ENCODE assay signal across 8 mouse cellular contexts in genomic region chr1:180942166-180943031, GRCm38 (mm10). TPM values are rescaled to one million over a fixed set of nuclear protein-coding genes. Genes with fewer than 3 reads are reported as not detected.
A peak's percentile ranks its signal among the peaks of the same experiment; 100 is the strongest.
DNase-seq lines count a peak whose midpoint lies in the region; ATAC-seq and TF ChIP-seq lines count a peak whose summit lies in the region.

Gene Tmem63a, plus strand, starts transcription at chr1:180942344.

- WGBS in forebrain, embryonic 15.5 days: under 1% methylated on average over 73 of the region's 73 CpGs
- under 1% methylated on average over 72 of the region's 73 CpGs for WGBS in large intestine, adult 2 months
- WGBS in lung, embryonic 16.5 days: under 1% methylated on average over 72 of the region's 73 CpGs
- WGBS in olfactory bulb, adult 2 months: 2% methylated on average over 73 of the region's 73 CpGs

- peak within 1 kb of the TSS; percentile 87 for H3K4me3 ChIP-seq in E14TG2a.4 (replicated peaks; ENCODE audit: low read length)
- peak within 1 kb of the TSS; percentile 72 for H3K4me3 ChIP-seq in forebrain, embryonic 15.5 days
- peak within 1 kb of the TSS; percentile 87 for H3K4me3 ChIP-seq in lung, embryonic 16.5 days (ENCODE audit: low read length)
- peak within 1 kb of the TSS; percentile 66 for H3K4me3 ChIP-seq in olfactory bulb, adult 2 months (ENCODE audit: insufficient read depth, low read depth, low read length)

- H3K4me1 ChIP-seq in E14TG2a.4 (replicated peaks; ENCODE audit: low read depth, low read length): peaks cover 71% of the 10 kb centered on the region
- peaks cover 18% of the 10 kb centered on the region for H3K4me1 ChIP-seq in forebrain, embryonic 15.5 days
- H3K4me1 ChIP-seq in lung, embryonic 16.5 days (replicated peaks; ENCODE audit: control insufficient read depth, insufficient read depth, low read length): peaks cover 24% of the 10 kb centered on the region
- H3K4me1 ChIP-seq in olfactory bulb, adult 2 months (ENCODE audit: control insufficient read depth, insufficient read depth, low read length): peaks cover 20% of the 10 kb centered on the region

- intact Hi-C loops in heart, postnatal 25 days (cut with DNase I): no loop called here

- ATAC-seq in forebrain, embryonic 15.5 days (replicated peaks): peak; percentile 55; the same call in 1 of the 2 replicates
- peak; percentile 78 for ATAC-seq in lung, embryonic 16.5 days (ENCODE audit: low read depth)

- H3K4me2 ChIP-seq in forebrain, embryonic 15.5 days (replicated peaks): peak within 1 kb of the TSS; percentile 99
- H3K4me2 ChIP-seq in lung, embryonic 16.5 days (ENCODE audit: low read depth, low read length): peak within 1 kb of the TSS; percentile 89

- no peak for TF ChIP-seq CTCF in E14TG2a.4 (conservative IDR thresholded peaks at IDR 0.05; ENCODE audit: low read length)
- no peak for TF ChIP-seq CTCF in brain, embryonic 14.5 days (IDR thresholded peaks at IDR 0.05; ENCODE audit: borderline replicate concordance, extremely low read depth, insufficient read depth, insufficient read length)
- TF ChIP-seq CTCF in olfactory bulb, adult 2 months (IDR thresholded peaks at IDR 0.05; ENCODE audit: insufficient read depth, low read depth, low read length): no peak

- TF ChIP-seq POLR2A in brain, embryonic 14.5 days (IDR thresholded peaks at IDR 0.05; ENCODE audit: borderline replicate concordance, extremely low read depth, insufficient read depth, insufficient read length, poor library complexity, severe bottlenecking): no peak
- TF ChIP-seq POLR2A in olfactory bulb, adult 2 months (IDR thresholded peaks at IDR 0.05; ENCODE audit: insufficient read depth, low read depth, low read length): no peak

- H3K27ac ChIP-seq in forebrain, embryonic 15.5 days (replicated peaks): no peak within 1 kb of the TSS
- H3K27ac ChIP-seq in lung, embryonic 16.5 days (ENCODE audit: low read length): peak within 1 kb of the TSS; percentile 70
- no peak within 1 kb of the TSS for H3K27ac ChIP-seq in olfactory bulb, adult 2 months (ENCODE audit: insufficient read depth, low read depth, low read length)

- no peaks in the 10 kb centered on the region for H3K9me3 ChIP-seq in E14TG2a.4 (ENCODE audit: low read length)
- no peaks in the 10 kb centered on the region for H3K9me3 ChIP-seq in forebrain, embryonic 15.5 days
- H3K9me3 ChIP-seq in lung, embryonic 16.5 days (ENCODE audit: control insufficient read depth, low read length): no peaks in the 10 kb centered on the region

- peaks cover 29% of the 10 kb centered on the region for H3K27me3 ChIP-seq in E14TG2a.4 (ENCODE audit: insufficient read depth, low read length)
- peaks cover 50% of the 10 kb centered on the region for H3K27me3 ChIP-seq in forebrain, embryonic 15.5 days
- peaks cover 2% of the 10 kb centered on the region; the same call in 1 of the 2 replicates for H3K27me3 ChIP-seq in lung, embryonic 16.5 days (ENCODE audit: control insufficient read depth, insufficient read depth, low read depth, low read length)

- peak; percentile 53 for DNase-seq in brain, embryonic 14.5 days (ENCODE audit: low read depth)
- peak; percentile 63 for DNase-seq in heart, postnatal 25 days (ENCODE audit: low spot score)
- DNase-seq in large intestine, adult 2 months (ENCODE audit: low read depth, low spot score): no peak
- peak; percentile 77 for DNase-seq in thymus, postnatal 14 days

- H3K9ac ChIP-seq in forebrain, embryonic 15.5 days (replicated peaks): peak within 1 kb of the TSS; percentile 43
- peak within 1 kb of the TSS; percentile 79 for H3K9ac ChIP-seq in lung, embryonic 16.5 days (ENCODE audit: low read length)

- peaks cover 21% of the 10 kb centered on the region for H3K36me3 ChIP-seq in E14TG2a.4 (ENCODE audit: insufficient read depth, low read length)
- H3K36me3 ChIP-seq in forebrain, embryonic 15.5 days: no peaks in the 10 kb centered on the region
- H3K36me3 ChIP-seq in lung, embryonic 16.5 days (ENCODE audit: control insufficient read depth, insufficient read depth, low read length): 0 out of 2 replicates have a peak, but pooled peaks cover 2% of the 10 kb centered on the region

RNA-seq across cellular contexts. Expression of gene Tmem63a, which starts in this region (rescaled TPM):
- 3.3 and 3.6 TPM in 2 replicates for polyA plus RNA-seq in brain, embryonic 14.5 days (2012; rRNA removed)
- polyA plus RNA-seq in forebrain, embryonic 15.5 days (2015; fragmentation: Nextera tagmentation; extraction: Ambion mirVana): 1.6 and 2.2 TPM in 2 replicates
- total RNA-seq in heart, postnatal 25 days (2021): 10 to 100 TPM; 15.1 to 16.3 TPM
- polyA plus RNA-seq in large intestine, adult 2 months (2012; rRNA removed): 35.5 and 36.9 TPM in 2 replicates
- polyA plus RNA-seq in lung, embryonic 16.5 days (2015; fragmentation: Nextera tagmentation; extraction: Ambion mirVana): 15.8 and 16.4 TPM in 2 replicates
- polyA plus RNA-seq in olfactory bulb, adult 2 months (2012; ENCODE audit: insufficient read depth, insufficient read length, low replicate concordance, missing spikeins): not detected in 2 replicates
